Mouse (Mus musculus) forebrain, postnatal 0 days (tissue): ENCODE results near the gene Armc2. TPM values are rescaled to one million over a fixed set of nuclear protein-coding genes. Genes with fewer than 3 reads are reported as not detected.

Experiments
- ATAC-seq: fragments of 200-750 bp; cut with Nextera tagmentation; 2 replicates; pipeline ENCODE4 v1.8.0; 2017; ENCODE audit warnings: mild to moderate bottlenecking, moderate library complexity
- DNase-seq: peaks from one replicate; pipeline ENCODE4 v3.0.0-alpha.2; 2015
- H3K27ac ChIP-seq: fragments of 300-500 bp; sonication (generic); 2 replicates; pipeline ENCODE4 v1.5.1; 2014; ENCODE audit warnings: low read depth, mild to moderate bottlenecking, antibody characterized with exemption, low read length, moderate library complexity, mixed read lengths
- H3K27me3 ChIP-seq: fragments of 300-500 bp; sonication (generic); 2 replicates; pipeline ENCODE4 v1.6.1; 2014; ENCODE audit warnings: mild to moderate bottlenecking, low read length, mixed read lengths; ENCODE audit not compliant: insufficient read depth
- H3K36me3 ChIP-seq: fragments of 300-500 bp; sonication (generic); 2 replicates; pipeline ENCODE4 v1.6.1; 2014; ENCODE audit warnings: mild to moderate bottlenecking, moderate library complexity; ENCODE audit not compliant: insufficient read depth
- H3K4me1 ChIP-seq: fragments of 300-500 bp; sonication (generic); 2 replicates; pipeline ENCODE4 v1.6.1; 2014; ENCODE audit warnings: antibody characterized with exemption; ENCODE audit not compliant: insufficient read depth
- H3K4me2 ChIP-seq: fragments of 300-500 bp; sonication (generic); 2 replicates; pipeline ENCODE4 v1.6.1; 2014; ENCODE audit warnings: low read depth, mild to moderate bottlenecking, moderate library complexity
- H3K4me3 ChIP-seq: fragments of 300-500 bp; sonication (generic); 2 replicates; pipeline ENCODE4 v1.5.1; 2014; ENCODE audit warnings: low read depth, low read length, mixed read lengths
- H3K9ac ChIP-seq: fragments of 300-500 bp; sonication (generic); 2 replicates; pipeline ENCODE4 v1.6.1; 2014; ENCODE audit warnings: mild to moderate bottlenecking
- H3K9me3 ChIP-seq: fragments of 300-500 bp; sonication (generic); 2 replicates; pipeline ENCODE4 v1.6.1; 2016; ENCODE audit warnings: low read length
- CTCF ChIP-seq: sonication (generic); IDR thresholded peaks from 2 replicates; pipeline ENCODE4 v1.5.1; 2016; ENCODE audit warnings: antibody characterized with exemption, control low read depth, low read depth
- WGBS: fragments of 180-500 bp; shearing (Covaris S2); extraction: QIAGEN DNeasy Blood & Tissue Kit; methylation state at CpG from one replicate; pipeline ENCODE4 v1.1.7; 2014; 5-methylcytosine and 5-hydroxymethylcytosine counted together
- polyA plus RNA-seq: library from polyadenylated mRNA; unstranded; fragments of >200 nt; fragmentation: Nextera tagmentation; extraction: Ambion mirVana; gene quantifications from 2 replicates; pipeline ENCODE4 v1.2.1, GENCODE M21; 2015
- total RNA-seq: library from RNA; depleted of rRNA; stranded (reverse); fragments of >200 nt; gene quantifications from 2 replicates; pipeline ENCODE4 v1.2.3, GENCODE M21; 2014

Gene Armc2
- total and polyA plus RNA-seq, 2 experiments from 2014 or later = 11.4 to 14.1 TPM

GRCm38 (mm10) chr10:41935476-41935829 is 82.8 kb downstream of the Armc2 start:
- Histone ChIP-seq H3K4me2 (peak overlapping the region; percentile 31), H3K36me3 (no peaks in the 10 kb centered on the region), H3K27me3 (no peaks in the 10 kb centered on the region), H3K9ac (no peak overlapping the region), H3K4me1 (peaks cover 15% of the 10 kb centered on the region), H3K27ac (peak overlapping the region; percentile 62), H3K9me3 (no peaks in the 10 kb centered on the region), H3K4me3 (no peak overlapping the region)
- no peak for TF ChIP-seq CTCF
- ATAC-seq (no peak), DNase-seq (peak; percentile 52)

- 6% methylated on average over 21 of the region's 21 CpGs for WGBS
- TF ChIP-seq CTCF = 0 out of 2 replicates have a peak, but pooled peaks have one; percentile 2
Observed at GRCm38 (mm10) chr10:41934633-41935475, 83.4 kb downstream of the Armc2 start.

GRCm38 (mm10) chr10:41933536-41933935 is 84.7 kb downstream of the Armc2 start:
- Histone ChIP-seq H3K27ac (no peak overlapping the region), H3K36me3 (no peaks in the 10 kb centered on the region), H3K9me3 (no peaks in the 10 kb centered on the region), H3K4me1 (peaks cover 15% of the 10 kb centered on the region), H3K4me2 (no peak overlapping the region), H3K4me3 (no peak overlapping the region), H3K27me3 (no peaks in the 10 kb centered on the region), H3K9ac (no peak overlapping the region)
- WGBS = 68% methylated on average over 6 of the region's 6 CpGs
- peak; percentile 65 for TF ChIP-seq CTCF
- DNase-seq (no peak), ATAC-seq (no peak)

More at GRCm38 (mm10) chr10:41934633-41935475, 83.4 kb downstream of the Armc2 start:
- peak; percentile 90 for ATAC-seq
- Histone ChIP-seq H3K4me1 (peaks cover 15% of the 10 kb centered on the region), H3K27ac (peak overlapping the region; percentile 62), H3K9me3 (no peaks in the 10 kb centered on the region), H3K27me3 (no peaks in the 10 kb centered on the region), H3K9ac (peak overlapping the region; percentile 6; the same call in 1 of the 2 replicates), H3K4me2 (peak overlapping the region; percentile 31), H3K36me3 (no peaks in the 10 kb centered on the region), H3K4me3 (0 out of 2 replicates have a peak overlapping the region, but pooled peaks have one; percentile 4)
- DNase-seq = peak; percentile 88

- WGBS = 61% methylated on average over 5 of the region's 5 CpGs
- no peak overlapping the region for H3K4me2 ChIP-seq
- H3K27me3 ChIP-seq = no peaks in the 10 kb centered on the region
- ATAC-seq (no peak), DNase-seq (no peak)
- H3K4me3 ChIP-seq = no peak overlapping the region
- TF ChIP-seq CTCF = no peak
- peaks cover 15% of the 10 kb centered on the region for H3K4me1 ChIP-seq
- H3K36me3 ChIP-seq = no peaks in the 10 kb centered on the region
- H3K9ac ChIP-seq = no peak overlapping the region
- no peak overlapping the region for H3K27ac ChIP-seq
- no peaks in the 10 kb centered on the region for H3K9me3 ChIP-seq
Observed at GRCm38 (mm10) chr10:41932943-41933342, 85.3 kb downstream of the Armc2 start.

- no peaks in the 10 kb centered on the region for H3K27me3 ChIP-seq
- TF ChIP-seq CTCF = no peak
- H3K4me2 ChIP-seq = no peak overlapping the region
- H3K9me3 ChIP-seq = no peaks in the 10 kb centered on the region
- H3K4me1 ChIP-seq = peaks cover 15% of the 10 kb centered on the region
- WGBS = 33% methylated on average over 12 of the region's 12 CpGs
- 0 out of 2 replicates have a peak overlapping the region, but pooled peaks have one; percentile 4 for H3K27ac ChIP-seq
- no peak overlapping the region for H3K9ac ChIP-seq
- H3K36me3 ChIP-seq = no peaks in the 10 kb centered on the region
- DNase-seq (peak; percentile 87), ATAC-seq (peak; percentile 64)
- no peak overlapping the region for H3K4me3 ChIP-seq
Observed at GRCm38 (mm10) chr10:41931962-41932361, 86.3 kb downstream of the Armc2 start.

GRCm38 (mm10) chr10:41930966-41931365 is 87.3 kb downstream of the Armc2 start:
- Histone ChIP-seq H3K4me2 (no peak overlapping the region), H3K27ac (no peak overlapping the region), H3K27me3 (no peaks in the 10 kb centered on the region), H3K36me3 (no peaks in the 10 kb centered on the region), H3K9me3 (no peaks in the 10 kb centered on the region), H3K4me3 (no peak overlapping the region), H3K4me1 (peaks cover 12% of the 10 kb centered on the region), H3K9ac (no peak overlapping the region)
- ATAC-seq (no peak), DNase-seq (no peak)
- WGBS = 62% methylated on average over 4 of the region's 4 CpGs
- TF ChIP-seq CTCF = no peak

- H3K4me3 ChIP-seq = no peak overlapping the region
- ATAC-seq = peak; percentile 36
- H3K4me2 ChIP-seq = no peak overlapping the region
- no peaks in the 10 kb centered on the region for H3K27me3 ChIP-seq
- H3K9ac ChIP-seq = no peak overlapping the region
- 65% methylated on average over 14 of the region's 14 CpGs for WGBS
- no peaks in the 10 kb centered on the region for H3K36me3 ChIP-seq
- no peak for DNase-seq
- no peaks in the 10 kb centered on the region for H3K9me3 ChIP-seq
- H3K27ac ChIP-seq = no peak overlapping the region
- peaks cover 2% of the 10 kb centered on the region; the same call in 1 of the 2 replicates for H3K4me1 ChIP-seq
- no peak for TF ChIP-seq CTCF
Observed at GRCm38 (mm10) chr10:41926726-41927125, 91.5 kb downstream of the Armc2 start.
